Mouse (Mus musculus) liver, embryonic 18 days (tissue): ENCODE data around the gene Brd4. TPM values are rescaled to one million over a fixed set of nuclear protein-coding genes. Genes with fewer than 3 reads are reported as not detected.

ENCODE experiments used
- polyA plus RNA-seq: library from polyadenylated mRNA; depleted of rRNA; stranded (reverse); fragments of >200 nt; gene quantifications from 2 replicates; pipeline ENCODE4 v1.2.3, GENCODE M21; 2012; rRNA removed

The Brd4 gene
- polyA plus RNA-seq = 7.7 and 11.8 TPM in 2 replicates

DNA sequence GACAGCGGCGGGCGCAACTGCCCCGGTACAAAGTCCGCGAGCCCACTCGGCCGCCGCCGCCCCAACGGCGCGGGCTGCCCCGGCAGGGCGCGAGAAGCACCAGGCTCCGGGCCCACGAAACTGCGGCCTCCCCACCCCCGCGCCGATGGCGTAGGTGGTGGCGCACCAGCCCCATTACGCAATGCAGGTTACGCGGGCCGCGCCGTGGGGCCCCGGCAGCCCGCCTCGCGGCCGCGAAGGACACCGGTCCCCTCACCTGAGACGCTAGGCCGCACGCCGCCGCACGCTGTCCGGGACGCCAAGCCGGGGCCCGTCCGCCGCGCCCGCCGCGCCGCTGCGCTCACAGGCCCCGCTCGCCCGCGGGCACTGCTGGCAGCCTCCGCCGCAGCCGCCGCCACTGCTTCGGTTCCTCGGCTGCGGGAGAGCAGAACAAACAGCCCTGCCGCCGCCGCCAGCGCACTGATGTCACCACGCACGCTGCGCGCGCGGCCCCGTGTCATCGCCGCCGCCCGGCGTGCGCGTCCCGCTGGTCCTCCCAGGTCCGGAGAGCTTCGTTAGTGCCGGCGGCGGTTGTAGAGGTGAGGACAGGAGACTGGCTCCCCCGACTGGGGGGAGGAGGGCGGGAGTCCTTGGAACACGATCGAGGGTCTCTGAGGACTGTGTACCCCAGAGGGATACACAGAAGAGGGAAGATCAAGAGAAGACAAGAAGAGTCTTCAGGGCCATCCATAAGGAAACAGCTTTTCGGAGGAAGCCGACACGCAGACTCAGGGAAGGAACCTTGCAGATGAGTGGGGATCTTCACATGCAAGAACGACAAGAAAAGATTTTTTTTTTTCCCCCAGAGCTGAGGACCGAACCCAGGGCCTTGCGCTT, at the start of gene Brd4:
Gene Brd4 (minus strand): TSS at position 461 of the 876 bp plus-strand sequence.

GRCm38 (mm10) chr17:32320597-32321389, 36.3 kb upstream of the Brd4 start, which contains the start of gene Akap8:
TSS of gene Akap8 (minus strand) at chr17:32321238.

DNA sequence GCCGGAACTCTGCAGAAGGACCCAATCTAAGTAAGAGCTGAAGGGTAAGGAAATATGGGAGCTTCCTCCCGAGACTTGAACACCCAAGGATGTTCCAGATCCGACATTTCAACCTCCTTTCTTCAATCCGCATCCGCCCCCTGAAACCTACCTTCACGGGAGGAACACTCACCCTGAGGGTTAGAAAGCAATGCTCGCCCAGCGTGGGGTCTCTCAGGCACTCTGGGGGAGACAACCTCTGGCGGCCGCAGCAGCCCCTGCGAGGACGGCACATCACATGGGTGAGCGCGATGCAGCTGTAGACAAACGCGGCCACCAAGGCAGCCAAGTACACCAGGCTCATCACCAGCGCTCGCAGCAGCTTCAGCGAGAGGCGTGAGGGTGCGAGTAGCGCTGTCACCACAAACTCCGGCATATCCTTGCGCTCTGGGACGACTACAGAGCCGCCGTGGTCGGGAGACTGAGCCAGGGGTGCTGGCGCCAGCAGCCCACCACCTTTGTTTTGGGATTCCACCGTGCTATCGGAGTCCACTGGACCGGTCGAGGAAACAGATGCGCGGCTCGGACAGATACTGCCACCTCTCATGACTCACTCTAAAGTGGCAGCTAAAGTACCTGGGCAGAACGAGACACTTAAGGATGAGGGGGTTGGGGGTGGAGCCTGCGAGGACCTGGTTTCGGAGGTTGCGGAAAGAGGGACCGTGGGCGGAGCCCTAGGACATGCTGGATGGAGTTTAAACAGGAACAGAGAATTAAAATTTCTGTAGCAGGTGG, 95.5 kb downstream of the Brd4 start, which contains the start of gene Ephx3:
Gene Ephx3 (minus strand): TSS at position 687 of the 774 bp plus-strand sequence.

DNA sequence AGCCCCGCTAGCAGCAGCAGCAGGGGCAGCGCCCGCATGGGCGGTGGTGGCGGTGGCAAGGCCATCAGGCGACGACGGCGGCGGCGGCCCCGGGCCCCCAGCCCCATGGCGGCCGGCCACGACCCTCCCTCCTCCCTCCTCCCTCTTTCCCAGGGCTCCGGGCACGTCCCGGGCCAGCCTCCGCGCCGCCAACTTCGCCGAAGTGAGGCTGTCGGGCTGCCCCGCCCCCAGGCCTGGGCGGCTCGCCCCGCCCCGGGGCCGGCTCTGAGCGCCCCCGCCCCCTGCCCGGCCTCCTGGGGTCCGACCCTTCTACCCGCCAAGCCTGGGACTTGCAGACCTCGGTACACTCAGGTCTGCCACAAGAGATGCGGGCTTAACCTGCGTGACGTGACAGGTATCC, 117.8 kb downstream of the Brd4 start, which contains the start of gene Notch3:
Gene Notch3 (minus strand): TSS at position 166 of the 400 bp plus-strand sequence.

Other genes starting within 250 kb of the Brd4 start
- 4.9 and 5.2 TPM in 2 replicates for gene Rrp1b, start 248.6 kb downstream of the Brd4 start, polyA plus RNA-seq
- gene Hsf2bp, start 248.4 kb downstream of the Brd4 start, polyA plus RNA-seq = 0.15 and 0.19 TPM in 2 replicates
- 0.92 and 1.1 TPM in 2 replicates for gene Notch3, start 117.9 kb downstream of the Brd4 start, polyA plus RNA-seq
- gene Ephx3, start 95.2 kb downstream of the Brd4 start, polyA plus RNA-seq = 0.06 and 0.08 TPM in 2 replicates
- 19.0 and 21.5 TPM in 2 replicates for gene Akap8, start 36.5 kb upstream of the Brd4 start, polyA plus RNA-seq
- gene Akap8l, start 65.9 kb upstream of the Brd4 start, polyA plus RNA-seq = 38.5 and 47.9 TPM in 2 replicates
- 5.8 and 7.8 TPM in 2 replicates for gene Wiz, start 104.7 kb upstream of the Brd4 start, polyA plus RNA-seq
- gene Rasal3, start 118.9 kb upstream of the Brd4 start, polyA plus RNA-seq = 3.6 and 4.2 TPM in 2 replicates
- 22.9 and 24.4 TPM in 2 replicates for gene Pglyrp2, start 139.4 kb upstream of the Brd4 start, polyA plus RNA-seq
- gene Cyp4f39, start 168.0 kb upstream of the Brd4 start, polyA plus RNA-seq = 0.06 and 0.08 TPM in 2 replicates
- 3.5 and 4.0 TPM in 2 replicates for gene Cyp4f17, start 221.3 kb upstream of the Brd4 start, polyA plus RNA-seq